Mouse (Mus musculus) embryonic stem cell, embryonic (primary cell): ENCODE measurements around the gene Icam1.

ENCODE experiments used
- CTCF ChIA-PET, 4 experiments: fragments of 300-600 bp in 2 of 4; fragments of 350-600 bp in 2 of 4; sonication (Branson Sonifier 250); formaldehyde crosslinking; loops; one replicate each; lab custom pipeline; 2022; ENCODE audit warnings: inconsistent platforms in 2 of 4; lab: Charles Lee
- POLR2A ChIA-PET, 4 experiments: fragments of 300-600 bp in 2 of 4; fragments of 350-600 bp in 2 of 4; sonication (Branson Sonifier 250); formaldehyde crosslinking; loops; one replicate each; lab custom pipeline; 2022; ENCODE audit warnings: antibody characterized with exemption in 4 of 4, inconsistent platforms in 1 of 4; lab: Charles Lee

The Icam1 gene

GRCm38 (mm10) chr9:21075625-21076024 lies 59.8 kb downstream of the Icam1 start:
- CTCF ChIA-PET = no interaction called here
- POLR2A ChIA-PET = interaction anchor here in 3 of 4 experiments (0.9 to 15.2 kb wide), 13 partner anchors 10 to 60 kb away, joined by 3 to 353 read pairs (median 5); partner anchors contain the start of genes Gm38431 (in 3 of the 3), Raver1 (in 3 of the 3), Icam1 (in 1 of the 3) and Tyk2 (in 1 of the 3)
